Mouse (Mus musculus) C2C12 (cell line): ENCODE data around the gene Simc1.

Experiments used
- CTCF ChIP-seq: IDR thresholded peaks from one replicate; pipeline ENCODE4 v1.5.1; 2011; ENCODE audit not compliant: control insufficient read depth, insufficient read depth, insufficient read length
- FOSL1 ChIP-seq: IDR thresholded peaks from one replicate; pipeline ENCODE4 v1.8.0; 2011; ENCODE audit warnings: mild to moderate bottlenecking, low read length; ENCODE audit not compliant: poor library complexity, insufficient read depth, severe bottlenecking

DNA sequence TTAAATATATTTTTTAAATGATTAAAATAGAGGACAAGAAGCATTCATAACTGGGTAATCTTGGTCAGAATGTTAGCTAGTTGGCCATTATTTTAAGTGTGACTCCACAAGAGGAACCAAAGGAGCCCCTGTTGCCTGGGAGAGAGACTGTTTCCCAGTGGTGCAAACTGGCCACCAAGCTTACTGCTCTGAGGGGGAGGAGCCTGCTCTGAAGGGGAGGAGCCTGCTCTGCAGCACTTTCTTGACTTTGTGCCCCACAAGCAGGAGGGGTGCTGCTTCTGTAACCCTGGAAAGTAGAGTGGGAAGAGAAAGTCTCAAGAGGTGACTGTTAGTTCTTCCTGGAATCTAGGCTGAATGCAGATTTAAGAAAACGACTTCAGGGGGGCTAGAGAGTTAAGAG is 65.7 kb downstream of the Simc1 start:
- TF ChIP-seq FOSL1 (no peak), CTCF (no peak)
